Mouse (Mus musculus) CH12.LX (cell line): ENCODE data around the gene Adam22.

Source experiments
- CTCF ChIP-seq, 2 experiments: IDR thresholded peaks in 1 of 2; conservative IDR thresholded peaks in 1 of 2; 2 replicates each; pipeline ENCODE4 v1.5.1; 2011 to 2012; ENCODE audit warnings: low read depth in 2 of 2, low read length in 2 of 2, improper control_type of control experiment in 1 of 2, inconsistent platforms in 1 of 2, mild to moderate bottlenecking in 1 of 2, moderate library complexity in 1 of 2
- USF1 ChIP-seq: IDR thresholded peaks from 2 replicates; pipeline ENCODE4 v1.6.1; 2014; ENCODE audit warnings: low read depth, mild to moderate bottlenecking, inconsistent platforms, low read length, improper control_type of control experiment

DNA sequence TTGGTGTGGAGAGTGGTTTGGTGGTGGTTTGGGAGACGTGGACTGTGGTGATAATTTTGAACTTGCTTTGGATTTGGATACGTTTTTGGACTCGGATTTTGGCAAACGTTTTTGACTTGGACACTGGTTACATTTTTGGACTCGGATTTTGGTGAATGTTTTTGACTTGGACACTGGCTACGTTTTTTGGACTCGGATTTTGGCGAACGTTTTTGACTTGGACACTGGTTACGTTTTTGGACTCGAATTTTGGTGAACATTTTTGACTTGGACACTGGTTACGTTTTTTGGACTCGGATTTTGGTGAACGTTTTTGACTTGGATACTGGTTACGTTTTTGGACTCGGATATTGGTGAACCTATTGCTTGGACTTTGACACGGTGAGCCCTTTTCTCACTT, 189.8 kb downstream of the Adam22 start:
- TF ChIP-seq USF1 (no peak), CTCF (conservative IDR thresholded peaks at IDR 0.05 in 1 of 2, IDR thresholded peaks at IDR 0.05 in 1 of 2; ENCODE audit: low read depth in 2 of 2, low read length in 2 of 2) (no peak)
